Mouse (Mus musculus): Measurements from ENCODE around the gene Gpr137. TPM values are rescaled to one million over a fixed set of nuclear protein-coding genes. Genes with fewer than 3 reads are reported as not detected.
A peak's percentile ranks its signal among the peaks of the same experiment; 100 is the strongest.

The Gpr137 gene
- polyA plus RNA-seq, 1 experiment from 2014 or later, result 20.0 TPM

- no peaks in the 10 kb centered on the region for H3K4me1 ChIP-seq (replicated peaks; ENCODE audit: control insufficient read depth, insufficient read depth, low read length)
- peak overlapping the region; percentile 96 for H3K4me2 ChIP-seq (replicated peaks; ENCODE audit: low read depth)
- WGBS, result 19% methylated on average over 28 of the region's 29 CpGs
- no peak for ATAC-seq
- H3K27me3 ChIP-seq (replicated peaks; ENCODE audit: control insufficient read depth, insufficient read depth, low read length), result peaks cover 6% of the 10 kb centered on the region; the same call in 1 of the 2 replicates
- H3K9me3 ChIP-seq (ENCODE audit: control insufficient read depth), result no peaks in the 10 kb centered on the region
- 0 out of 2 replicates have a peak overlapping the region, but pooled peaks have one; percentile 96 for H3K27ac ChIP-seq (ENCODE audit: low read depth, low read length)
- peak overlapping the region; percentile 57 for H3K9ac ChIP-seq (ENCODE audit: low read depth, low read length)
- H3K36me3 ChIP-seq (ENCODE audit: control insufficient read depth, insufficient read depth), result peaks cover 3% of the 10 kb centered on the region; the same call in 1 of the 2 replicates
- peak overlapping the region; percentile 94 for H3K4me3 ChIP-seq (ENCODE audit: low read depth, low read length)
- no peak for TF ChIP-seq CTCF (IDR thresholded peaks at IDR 0.05; ENCODE audit: low read depth)
Measured at GRCm38 (mm10) chr19:6940396-6941351, 1.6 kb downstream of the Gpr137 start.

GRCm38 (mm10) chr19:6939106-6940002, 2.9 kb downstream of the Gpr137 start:
- no peaks in the 10 kb centered on the region; the same call in 1 of the 2 replicates for H3K36me3 ChIP-seq (ENCODE audit: control insufficient read depth, insufficient read depth)
- no peak overlapping the region for H3K9ac ChIP-seq (ENCODE audit: low read depth, low read length)
- TF ChIP-seq CTCF (IDR thresholded peaks at IDR 0.05; ENCODE audit: low read depth), result no peak
- H3K4me2 ChIP-seq (replicated peaks; ENCODE audit: low read depth), result no peak overlapping the region
- peaks cover 18% of the 10 kb centered on the region for H3K27me3 ChIP-seq (replicated peaks; ENCODE audit: control insufficient read depth, insufficient read depth, low read length)
- 89% methylated on average over 20 of the region's 20 CpGs for WGBS
- H3K27ac ChIP-seq (ENCODE audit: low read depth, low read length), result peak overlapping the region; percentile 28; the same call in 1 of the 2 replicates
- H3K4me3 ChIP-seq (ENCODE audit: low read depth, low read length), result no peak overlapping the region
- ATAC-seq, result no peak
- H3K4me1 ChIP-seq (replicated peaks; ENCODE audit: control insufficient read depth, insufficient read depth, low read length), result no peaks in the 10 kb centered on the region
- H3K9me3 ChIP-seq (ENCODE audit: control insufficient read depth), result no peaks in the 10 kb centered on the region

- 82% methylated on average over 16 of the region's 16 CpGs for WGBS
- Histone ChIP-seq H3K4me3 (ENCODE audit: low read depth, low read length) (no peak overlapping the region), H3K36me3 (ENCODE audit: control insufficient read depth, insufficient read depth) (no peaks in the 10 kb centered on the region; the same call in 1 of the 2 replicates), H3K4me1 (replicated peaks; ENCODE audit: control insufficient read depth, insufficient read depth, low read length) (peaks cover 6% of the 10 kb centered on the region), H3K27me3 (replicated peaks; ENCODE audit: control insufficient read depth, insufficient read depth, low read length) (peaks cover 33% of the 10 kb centered on the region), H3K27ac (ENCODE audit: low read depth, low read length) (no peak overlapping the region), H3K4me2 (replicated peaks; ENCODE audit: low read depth) (no peak overlapping the region), H3K9ac (ENCODE audit: low read depth, low read length) (no peak overlapping the region), H3K9me3 (ENCODE audit: control insufficient read depth) (no peaks in the 10 kb centered on the region)
- ATAC-seq, result no peak
- no peak for TF ChIP-seq CTCF (IDR thresholded peaks at IDR 0.05; ENCODE audit: low read depth)
Measured at GRCm38 (mm10) chr19:6937541-6938465, 4.5 kb downstream of the Gpr137 start.

- 26% methylated on average over 3 of the region's 3 CpGs for WGBS
Measured at GRCm38 (mm10) chr19:6936299-6936698, 6.0 kb downstream of the Gpr137 start.

GRCm38 (mm10) chr19:6934195-6934977, 7.9 kb downstream of the Gpr137 start, which contains the start of gene Kcnk4:
Kcnk4 (minus strand) TSS chr19:6934515.
- no peaks in the 10 kb centered on the region for H3K9me3 ChIP-seq (ENCODE audit: control insufficient read depth)
- H3K4me3 ChIP-seq (ENCODE audit: low read depth, low read length), result peak within 1 kb of the TSS; percentile 42
- H3K36me3 ChIP-seq (ENCODE audit: control insufficient read depth, insufficient read depth), result no peaks in the 10 kb centered on the region
- 0 out of 2 replicates have a peak within 1 kb of the TSS, but pooled peaks have one; percentile 26 for H3K9ac ChIP-seq (ENCODE audit: low read depth, low read length)
- H3K27me3 ChIP-seq (replicated peaks; ENCODE audit: control insufficient read depth, insufficient read depth, low read length), result peaks cover 49% of the 10 kb centered on the region
- peak within 1 kb of the TSS; percentile 74 for H3K4me2 ChIP-seq (replicated peaks; ENCODE audit: low read depth)
- no peak for ATAC-seq
- peaks cover 6% of the 10 kb centered on the region for H3K4me1 ChIP-seq (replicated peaks; ENCODE audit: control insufficient read depth, insufficient read depth, low read length)
- H3K27ac ChIP-seq (ENCODE audit: low read depth, low read length), result no peak within 1 kb of the TSS
- WGBS, result 12% methylated on average over 23 of the region's 23 CpGs
- TF ChIP-seq CTCF (IDR thresholded peaks at IDR 0.05; ENCODE audit: low read depth), result no peak

More at GRCm38 (mm10) chr19:6936299-6936698, 6.0 kb downstream of the Gpr137 start:
- Histone ChIP-seq H3K4me1 (replicated peaks; ENCODE audit: control insufficient read depth, insufficient read depth, low read length) (peaks cover 6% of the 10 kb centered on the region), H3K27ac (ENCODE audit: low read depth, low read length) (no peak overlapping the region), H3K4me2 (replicated peaks; ENCODE audit: low read depth) (no peak overlapping the region), H3K9me3 (ENCODE audit: control insufficient read depth) (no peaks in the 10 kb centered on the region), H3K36me3 (ENCODE audit: control insufficient read depth, insufficient read depth) (no peaks in the 10 kb centered on the region), H3K4me3 (ENCODE audit: low read depth, low read length) (no peak overlapping the region), H3K27me3 (replicated peaks; ENCODE audit: control insufficient read depth, insufficient read depth, low read length) (peaks cover 45% of the 10 kb centered on the region), H3K9ac (ENCODE audit: low read depth, low read length) (no peak overlapping the region)
- ATAC-seq, result no peak
- TF ChIP-seq CTCF (IDR thresholded peaks at IDR 0.05; ENCODE audit: low read depth), result peak; percentile 65
